Mouse (Mus musculus) ovary, postnatal 36 days (tissue): Measurements from ENCODE around the gene Ephb1.

Experiments used
- DNase-seq: peaks from one replicate; pipeline ENCODE4 v3.0.0; 2022; ENCODE audit warnings: low spot score, mixed read lengths

The Ephb1 gene

GRCm38 (mm10) chr9:102243296-102243695 lies 111.2 kb downstream of the Ephb1 start:
- DNase-seq = no peak

DNA sequence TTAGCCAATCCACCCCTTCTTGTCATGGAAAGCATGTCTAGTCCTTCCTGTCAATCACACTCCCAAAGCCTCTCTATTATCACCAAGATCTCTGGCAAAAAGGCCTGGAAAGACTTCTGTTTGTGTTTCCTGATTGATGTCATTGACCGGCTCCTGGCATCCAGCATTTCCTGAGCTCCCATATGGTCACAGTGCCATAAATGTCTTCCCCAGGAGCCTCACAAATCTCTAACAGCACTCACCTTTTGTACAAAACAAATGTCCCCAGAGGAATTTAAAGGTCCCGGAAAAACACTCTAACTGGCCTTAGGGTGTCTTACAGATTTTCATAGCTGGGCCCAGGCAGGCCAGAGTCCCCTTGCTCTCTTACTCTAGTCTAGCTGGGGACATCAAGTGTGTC lies 112.9 kb downstream of the Ephb1 start:
- DNase-seq = no peak

GRCm38 (mm10) chr9:102240215-102240614 lies 114.3 kb downstream of the Ephb1 start:
- no peak for DNase-seq

- DNase-seq = no peak
These were observed 119.0 kb downstream of the Ephb1 start for GRCm38 (mm10) chr9:102235444-102235951.

- no peak for DNase-seq
These were observed 123.2 kb downstream of the Ephb1 start for GRCm38 (mm10) chr9:102231248-102231647.

GRCm38 (mm10) chr9:102216746-102217566 lies 137.5 kb downstream of the Ephb1 start:
- DNase-seq = no peak

GRCm38 (mm10) chr9:102212036-102212383 lies 142.5 kb downstream of the Ephb1 start:
- DNase-seq = no peak

- no peak for DNase-seq
These were observed 143.0 kb downstream of the Ephb1 start for GRCm38 (mm10) chr9:102211296-102212035.

- DNase-seq = no peak
These were observed 149.0 kb downstream of the Ephb1 start for GRCm38 (mm10) chr9:102205518-102205917.

DNA sequence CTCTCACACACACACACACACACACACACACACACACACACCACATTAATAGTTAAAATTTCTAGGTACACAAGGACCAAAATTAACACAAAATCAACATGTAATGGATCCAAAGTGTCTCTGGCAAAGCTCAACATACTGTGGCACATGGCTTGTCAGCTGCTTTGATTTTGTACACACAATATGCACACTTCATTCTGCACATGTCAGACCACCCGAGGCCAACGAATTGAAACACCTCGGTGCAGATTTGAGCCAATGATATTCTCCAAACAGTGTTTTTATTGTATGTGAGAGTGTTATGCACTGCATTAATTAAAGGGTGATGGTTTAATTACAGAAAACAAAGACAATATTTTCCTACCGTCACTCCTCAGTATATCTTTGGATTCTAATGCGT lies 152.6 kb downstream of the Ephb1 start:
- no peak for DNase-seq

DNA sequence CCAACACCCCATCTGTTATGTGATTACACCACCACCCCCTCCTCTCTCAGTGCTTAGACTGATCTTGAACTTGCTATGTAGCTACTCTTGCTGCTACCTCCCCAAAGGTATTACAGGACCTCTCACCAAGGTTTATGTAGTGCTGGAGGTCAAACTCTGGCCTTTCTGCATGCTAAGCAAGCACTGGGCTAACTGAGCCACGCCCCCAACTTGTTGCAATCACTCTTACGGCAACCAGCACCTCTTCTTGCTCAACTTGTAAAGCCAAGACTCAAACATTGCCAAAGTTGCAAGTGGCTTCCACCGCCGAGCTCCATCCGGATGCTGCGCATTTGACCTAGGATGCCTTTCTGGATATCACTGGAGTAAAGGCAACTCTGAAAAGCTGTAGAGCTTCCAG lies 157.6 kb downstream of the Ephb1 start:
- peak; percentile 12 for DNase-seq

DNA sequence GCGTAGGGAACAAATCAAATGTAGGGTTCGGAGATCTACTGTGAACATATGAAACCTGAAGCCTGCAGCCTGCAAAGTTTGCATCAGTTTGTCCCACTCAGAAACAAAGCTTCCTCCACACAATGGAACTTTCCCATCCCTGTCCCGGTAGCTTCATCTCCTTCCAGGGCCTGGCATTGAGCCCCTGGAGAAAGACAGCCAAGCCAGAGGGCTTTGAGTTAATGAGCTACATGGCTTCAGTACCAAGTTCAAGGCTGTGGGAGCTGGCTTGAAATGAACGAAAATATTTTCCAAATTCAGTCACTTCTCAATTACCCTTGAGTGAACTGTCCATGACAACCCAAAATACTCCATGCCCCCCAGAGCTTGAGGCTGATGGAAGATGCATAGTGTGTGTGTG lies 160.4 kb downstream of the Ephb1 start:
- no peak for DNase-seq

- no peak for DNase-seq
These were observed 161.5 kb downstream of the Ephb1 start for GRCm38 (mm10) chr9:102192724-102193685.

GRCm38 (mm10) chr9:102190058-102190457 lies 164.4 kb downstream of the Ephb1 start:
- no peak for DNase-seq

GRCm38 (mm10) chr9:102189406-102189805 lies 165.1 kb downstream of the Ephb1 start:
- peak; percentile 61 for DNase-seq

GRCm38 (mm10) chr9:102183663-102184274 lies 170.7 kb downstream of the Ephb1 start:
- DNase-seq = no peak

- no peak for DNase-seq
These were observed 172.5 kb downstream of the Ephb1 start for GRCm38 (mm10) chr9:102181810-102182490.

- no peak for DNase-seq
These were observed 173.2 kb downstream of the Ephb1 start for GRCm38 (mm10) chr9:102181276-102181675.

GRCm38 (mm10) chr9:102180486-102180885 lies 174.0 kb downstream of the Ephb1 start:
- DNase-seq = no peak

GRCm38 (mm10) chr9:102180070-102180469 lies 174.4 kb downstream of the Ephb1 start:
- no peak for DNase-seq

DNA sequence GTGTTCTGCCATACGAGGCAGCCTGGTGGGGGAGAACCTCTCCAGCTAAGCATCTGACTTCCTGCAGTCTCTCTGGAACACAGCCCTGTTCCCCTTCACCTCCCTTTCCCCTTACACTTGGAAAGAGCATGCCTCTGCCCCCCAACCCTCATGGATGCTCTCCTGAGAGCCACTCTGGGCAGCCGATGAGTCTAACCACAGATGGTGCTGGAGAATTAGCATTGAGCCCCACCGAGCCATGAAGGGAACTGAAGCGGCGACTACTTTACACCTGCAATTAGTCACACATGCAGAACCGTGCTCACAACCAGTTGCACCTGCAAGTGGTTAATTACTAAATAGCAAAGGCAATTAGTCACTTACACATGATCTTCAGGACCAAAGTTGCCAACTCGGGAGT lies 184.8 kb downstream of the Ephb1 start:
- DNase-seq = no peak
